Mouse (Mus musculus) liver, embryonic 11.5 days (tissue): ENCODE data around the gene Tmem156. TPM values are rescaled to one million over a fixed set of nuclear protein-coding genes. Genes with fewer than 3 reads are reported as not detected.
"Not testable (repeated sequence)": the region's sequence is repeated elsewhere in the genome, so short reads cannot be mapped to it uniquely, and the experiment has no call there.

ENCODE experiments used
- ATAC-seq: fragments of 200-750 bp; cut with Nextera tagmentation; replicated peaks from 2 replicates; pipeline ENCODE4 v1.8.0; 2017; ENCODE audit warnings: moderate number of reproducible peaks, mild to moderate bottlenecking, moderate TSS enrichment, moderate library complexity; ENCODE audit not compliant: low FRiP score
- DNase-seq: peaks from one replicate; pipeline ENCODE4 v3.0.0-alpha.2; 2017; ENCODE audit warnings: low spot score
- H3K27ac ChIP-seq: fragments of 300-500 bp; sonication (generic); 2 replicates; pipeline ENCODE4 v1.5.1; 2014; ENCODE audit warnings: mild to moderate bottlenecking, low read depth, low read length, control low read depth
- H3K27me3 ChIP-seq: fragments of 300-500 bp; sonication (generic); replicated peaks from 2 replicates; pipeline ENCODE4 v1.6.1; 2014; ENCODE audit warnings: low read length, mixed read lengths; ENCODE audit not compliant: control insufficient read depth, insufficient read depth
- H3K36me3 ChIP-seq: fragments of 300-500 bp; sonication (generic); 2 replicates; pipeline ENCODE4 v1.6.1; 2014; ENCODE audit warnings: mild to moderate bottlenecking, low read length, moderate library complexity, mixed read lengths; ENCODE audit not compliant: control insufficient read depth, insufficient read depth
- H3K4me1 ChIP-seq: fragments of 300-500 bp; sonication (generic); replicated peaks from 2 replicates; pipeline ENCODE4 v1.6.1; 2014; ENCODE audit warnings: low read length, mixed read lengths; ENCODE audit not compliant: control insufficient read depth, insufficient read depth
- H3K4me2 ChIP-seq: fragments of 300-500 bp; sonication (generic); 2 replicates; pipeline ENCODE4 v1.6.1; 2014; ENCODE audit warnings: mild to moderate bottlenecking, control low read depth, moderate library complexity
- H3K4me3 ChIP-seq: fragments of 300-500 bp; sonication (generic); 2 replicates; pipeline ENCODE4 v1.5.1; 2014; ENCODE audit warnings: low read depth, low read length, control low read depth
- H3K9ac ChIP-seq: fragments of 300-500 bp; sonication (generic); 2 replicates; pipeline ENCODE4 v1.6.1; 2014; ENCODE audit warnings: low read depth, low read length, control low read depth
- H3K9me3 ChIP-seq: fragments of 300-500 bp; sonication (generic); 2 replicates; pipeline ENCODE4 v1.6.1; 2016; ENCODE audit warnings: low read length, inconsistent platforms, mixed read lengths; ENCODE audit not compliant: control insufficient read depth
- WGBS: fragments of 180-500 bp; shearing (Covaris S2); extraction: QIAGEN DNeasy Blood & Tissue Kit; methylation state at CpG from one replicate; pipeline ENCODE4 v1.1.7; 2014; 5-methylcytosine and 5-hydroxymethylcytosine counted together
- polyA plus RNA-seq: library from polyadenylated mRNA; unstranded; fragments of >200 nt; fragmentation: Nextera tagmentation; extraction: Ambion mirVana; gene quantifications from 2 replicates; pipeline ENCODE4 v1.2.1, GENCODE M21; 2014

Tmem156 gene
- polyA plus RNA-seq, 1 experiment from 2014 or later = 0.55 TPM

DNA sequence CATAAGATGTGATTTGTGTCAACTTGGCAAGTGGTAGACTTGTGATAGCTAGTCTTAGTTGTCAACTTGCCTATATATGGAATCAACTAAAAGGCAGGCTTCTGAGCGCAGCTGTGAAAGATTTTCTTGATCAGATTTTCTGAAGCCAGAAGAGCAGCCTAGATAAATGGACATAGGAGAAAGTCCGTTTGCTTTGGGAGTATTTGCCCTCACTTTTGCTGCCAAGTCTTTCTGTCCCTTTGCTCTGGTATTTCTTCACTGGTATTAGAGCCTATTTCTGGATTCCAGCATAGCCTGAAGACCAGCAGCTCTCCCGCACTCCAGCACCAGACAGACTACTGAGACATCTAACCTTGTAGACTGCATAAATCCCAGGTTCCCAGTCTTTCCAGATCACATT is 30.7 kb upstream of the Tmem156 start:
- H3K9me3 ChIP-seq = no peaks in the 10 kb centered on the region
- ATAC-seq = no peak
- no peaks in the 10 kb centered on the region for H3K4me1 ChIP-seq
- no peak overlapping the region for H3K27ac ChIP-seq
- H3K9ac ChIP-seq = no peak overlapping the region
- WGBS = 87% methylated on average over 3 of the region's 3 CpGs
- H3K4me2 ChIP-seq = no peak overlapping the region
- no peak overlapping the region for H3K4me3 ChIP-seq
- no peaks in the 10 kb centered on the region for H3K36me3 ChIP-seq
- DNase-seq = no peak
- no peaks in the 10 kb centered on the region for H3K27me3 ChIP-seq

DNA sequence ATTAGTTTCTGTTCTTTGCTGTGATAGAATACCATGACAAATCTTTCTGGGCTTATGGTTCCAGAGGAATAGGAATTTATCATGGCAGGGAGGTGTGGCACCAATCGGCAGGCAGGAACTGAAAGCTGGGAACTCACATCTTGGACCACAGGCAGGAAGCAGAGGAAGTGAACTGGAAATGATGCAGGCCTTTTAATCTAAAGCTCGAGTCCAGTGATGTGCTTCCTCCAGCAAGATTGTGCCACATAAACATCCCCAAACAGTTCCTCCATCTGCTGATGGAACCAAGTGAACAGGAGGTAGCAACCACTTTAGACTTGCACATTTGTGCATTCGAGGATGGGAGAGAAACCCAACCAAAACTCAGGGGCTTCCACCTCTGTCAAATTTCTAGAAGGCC is 28.0 kb upstream of the Tmem156 start:
- no peak overlapping the region for H3K9ac ChIP-seq

DNA sequence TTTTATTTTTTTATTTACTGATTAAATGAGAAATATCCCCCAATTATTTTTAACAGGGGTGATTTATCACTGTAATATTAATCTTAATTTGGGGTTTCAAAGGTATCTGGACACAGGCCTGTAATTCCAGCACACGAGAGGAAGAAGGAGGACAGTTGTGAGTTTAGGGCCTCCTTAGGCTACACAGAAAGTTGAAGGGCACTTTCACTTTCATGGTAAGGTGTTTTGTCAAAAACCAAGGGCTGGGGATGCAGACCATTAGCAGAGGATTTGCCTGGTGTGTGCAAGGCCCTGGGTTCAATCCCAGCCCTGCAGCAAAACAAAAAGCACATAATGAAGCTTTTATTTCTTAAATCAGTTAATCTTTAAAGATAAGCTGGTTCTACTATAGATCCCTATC is 27.6 kb upstream of the Tmem156 start:
- Histone ChIP-seq H3K27ac (no peak overlapping the region), H3K27me3 (no peaks in the 10 kb centered on the region), H3K9ac (no peak overlapping the region), H3K4me3 (no peak overlapping the region), H3K36me3 (peaks cover 5% of the 10 kb centered on the region; the same call in 1 of the 2 replicates), H3K9me3 (no peaks in the 10 kb centered on the region), H3K4me2 (no peak overlapping the region), H3K4me1 (no peaks in the 10 kb centered on the region)
- WGBS = 69% methylated on average over 1 of the region's 1 CpGs
- DNase-seq (no peak), ATAC-seq (no peak)

More for the DNA sequence above, 28.0 kb upstream of the Tmem156 start:
- H3K36me3 ChIP-seq = peaks cover 5% of the 10 kb centered on the region; the same call in 1 of the 2 replicates
- no peak for ATAC-seq
- no peak overlapping the region for H3K4me3 ChIP-seq
- DNase-seq = no peak
- no peak overlapping the region for H3K27ac ChIP-seq
- 39% methylated on average over 3 of the region's 3 CpGs for WGBS
- no peaks in the 10 kb centered on the region for H3K27me3 ChIP-seq
- H3K4me1 ChIP-seq = no peaks in the 10 kb centered on the region
- no peak overlapping the region for H3K4me2 ChIP-seq
- H3K9me3 ChIP-seq = no peaks in the 10 kb centered on the region

DNA sequence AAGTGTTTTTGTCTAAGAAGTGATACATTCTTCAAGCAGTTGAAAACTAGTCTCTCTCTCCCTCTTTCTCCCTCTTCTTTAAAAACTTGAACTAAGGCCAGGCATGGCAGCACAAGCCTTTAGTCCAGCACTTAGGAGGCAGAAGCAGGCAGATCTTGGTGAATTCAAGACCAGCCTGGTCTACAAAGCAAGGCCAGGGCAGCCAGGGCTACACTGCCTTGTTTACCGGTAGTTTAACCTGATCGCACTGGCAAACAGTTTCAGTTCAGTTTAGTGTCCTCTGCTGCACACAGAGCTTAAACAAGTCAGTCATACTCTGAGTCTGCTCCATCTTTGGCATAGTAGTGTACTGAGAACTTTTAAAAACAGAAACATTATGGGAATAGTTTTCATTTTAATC is 24.9 kb upstream of the Tmem156 start:
- H3K27me3 ChIP-seq = no peaks in the 10 kb centered on the region
- H3K9ac ChIP-seq = no peak overlapping the region
- H3K4me1 ChIP-seq = peaks cover 11% of the 10 kb centered on the region
- no peak overlapping the region for H3K4me2 ChIP-seq
- no peaks in the 10 kb centered on the region for H3K9me3 ChIP-seq
- H3K36me3 ChIP-seq = peaks cover 5% of the 10 kb centered on the region; the same call in 1 of the 2 replicates
- DNase-seq (no peak), ATAC-seq (no peak)
- H3K27ac ChIP-seq = no peak overlapping the region
- WGBS = 93% methylated on average over 2 of the region's 2 CpGs
- H3K4me3 ChIP-seq = no peak overlapping the region

DNA sequence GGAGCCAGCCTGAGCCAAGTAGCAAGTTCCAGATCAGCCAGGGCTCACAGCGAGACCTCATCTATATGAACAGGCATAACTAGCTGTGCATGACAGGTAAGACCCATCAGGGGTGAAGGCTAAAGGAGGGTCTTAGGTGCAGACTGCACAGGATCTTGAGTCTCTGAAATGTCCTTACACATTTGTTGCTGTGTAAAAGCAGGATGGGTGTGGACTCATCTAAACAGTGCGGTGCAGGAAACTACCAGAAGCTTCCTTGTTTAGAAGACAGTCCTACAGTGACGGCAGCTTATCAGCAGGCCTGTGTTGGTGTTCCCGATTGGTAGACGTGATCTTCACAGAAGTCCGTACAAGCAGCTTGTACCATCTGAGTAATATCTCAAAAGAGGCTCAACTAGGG is 21.4 kb upstream of the Tmem156 start:
- ATAC-seq = peak; percentile 62; the same call in 1 of the 2 replicates
- Histone ChIP-seq H3K4me2 (no peak overlapping the region; the same call in 1 of the 2 replicates), H3K9me3 (no peaks in the 10 kb centered on the region), H3K27me3 (no peaks in the 10 kb centered on the region), H3K27ac (no peak overlapping the region), H3K4me1 (peaks cover 13% of the 10 kb centered on the region), H3K4me3 (no peak overlapping the region), H3K36me3 (peaks cover 5% of the 10 kb centered on the region; the same call in 1 of the 2 replicates), H3K9ac (no peak overlapping the region)
- DNase-seq = no peak
- 36% methylated on average over 6 of the region's 6 CpGs for WGBS

DNA sequence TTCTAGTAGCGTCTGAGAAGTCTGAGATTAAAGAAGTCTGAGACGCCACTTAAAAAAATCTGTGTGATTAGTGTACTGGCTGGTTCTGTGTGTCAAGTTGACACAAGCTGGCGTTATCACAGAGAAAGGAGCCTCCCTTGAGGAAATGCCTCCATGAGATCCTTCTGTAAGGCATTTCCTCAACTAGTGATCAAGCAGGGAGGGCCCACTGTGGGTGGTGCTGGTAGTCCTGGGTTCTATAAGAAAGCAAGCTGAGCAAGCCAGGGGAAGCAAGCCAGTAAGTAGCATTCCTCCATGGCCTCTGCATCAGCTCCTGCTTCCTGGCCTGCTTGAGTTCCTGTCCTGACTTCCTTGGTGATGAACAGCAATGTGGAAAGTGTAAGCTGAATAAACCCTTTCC is 20.3 kb upstream of the Tmem156 start:
- ATAC-seq, H3K27ac ChIP-seq, H3K27me3 ChIP-seq, DNase-seq, H3K4me3 ChIP-seq, H3K36me3 ChIP-seq, H3K4me2 ChIP-seq, H3K9me3 ChIP-seq, H3K9ac ChIP-seq: not testable (repeated sequence)
- WGBS = 12% methylated on average over 3 of the region's 3 CpGs
- peaks cover 13% of the 10 kb centered on the region for H3K4me1 ChIP-seq

DNA sequence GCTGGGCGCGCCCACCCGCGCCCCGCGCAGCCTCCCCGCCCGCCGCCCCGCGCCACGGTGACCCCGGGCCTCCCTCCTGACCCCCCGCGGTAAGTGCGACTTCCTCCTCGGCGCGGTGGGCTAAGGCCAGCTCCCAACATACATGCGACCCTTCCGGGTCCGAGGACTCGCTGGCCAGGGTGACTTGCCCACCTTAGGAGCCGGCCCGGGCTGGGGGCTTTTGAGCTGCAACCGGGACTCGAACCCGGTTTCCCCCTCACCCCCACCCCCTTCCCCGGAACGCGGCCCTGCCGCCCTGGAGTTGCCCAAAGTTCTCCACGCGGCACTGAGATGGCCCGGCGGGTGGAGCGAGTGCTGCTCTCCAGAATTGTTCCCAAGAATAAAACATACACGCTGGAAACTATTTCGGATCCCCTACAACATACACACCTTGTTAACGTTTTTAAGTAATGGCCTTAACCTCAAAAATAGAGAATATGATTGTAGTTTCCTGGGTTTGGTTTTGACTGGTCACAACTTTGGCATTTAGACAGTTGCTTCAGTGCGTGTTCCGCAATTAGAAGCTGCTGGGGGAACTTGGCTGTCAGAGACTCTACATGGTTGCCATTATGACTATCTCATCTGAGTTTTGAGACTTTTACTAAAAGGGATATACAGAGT is 16.0 kb upstream of the Tmem156 start:
- Histone ChIP-seq H3K4me2 (peak overlapping the region; percentile 90), H3K27ac (peak overlapping the region; percentile 79), H3K27me3 (no peaks in the 10 kb centered on the region), H3K4me3 (peak overlapping the region; percentile 85), H3K9ac (peak overlapping the region; percentile 90), H3K9me3 (no peaks in the 10 kb centered on the region), H3K36me3 (no peaks in the 10 kb centered on the region), H3K4me1 (peaks cover 9% of the 10 kb centered on the region)
- ATAC-seq (peak; percentile 7; the same call in 1 of the 2 replicates), DNase-seq (peak; percentile 66)
- 2% methylated on average over 33 of the region's 42 CpGs for WGBS

DNA sequence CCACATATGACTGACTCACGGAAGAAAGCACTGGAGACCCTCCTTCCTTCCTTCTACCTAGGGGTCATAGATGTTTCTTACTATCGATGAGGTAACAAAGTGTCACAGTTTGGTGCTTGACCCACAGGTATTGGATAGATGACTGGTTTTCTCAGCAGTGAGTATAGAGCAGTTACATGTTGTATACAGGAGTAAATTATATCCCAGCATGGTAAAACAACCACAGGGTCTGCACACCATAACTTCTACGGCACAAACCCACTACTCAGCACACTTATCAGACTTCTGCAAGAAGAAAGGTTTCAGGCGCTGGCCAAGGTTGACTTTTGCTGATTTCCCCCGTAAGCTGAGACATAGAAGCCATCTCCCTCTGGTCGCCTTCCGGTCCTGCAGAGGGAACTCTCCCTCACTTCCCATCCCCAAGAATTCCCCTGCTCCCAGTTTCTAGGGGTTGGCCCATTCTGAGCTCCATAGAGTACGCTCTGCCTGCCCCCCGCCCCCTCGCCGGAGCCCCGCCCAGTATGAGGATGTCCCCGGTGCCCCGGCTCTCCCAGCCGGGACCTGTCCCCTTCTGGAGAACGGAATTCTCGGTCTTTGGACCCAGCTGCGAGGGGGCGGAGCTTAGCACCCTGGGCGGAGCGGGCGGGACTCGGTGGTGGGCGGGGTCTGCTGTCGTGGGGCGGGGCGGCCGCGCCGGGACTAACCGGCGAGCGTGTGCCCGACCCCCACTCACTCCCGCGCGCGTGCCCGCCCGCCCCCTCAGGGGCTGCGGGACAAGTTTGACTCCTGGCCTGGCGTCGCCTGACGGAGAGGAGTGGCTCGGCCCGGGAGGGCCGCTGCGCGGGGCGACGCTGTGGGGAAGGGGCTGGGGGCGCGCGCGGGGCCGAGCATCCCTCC is 15.2 kb upstream of the Tmem156 start, which contains the start of gene Klhl5:
Gene Klhl5 (plus strand): TSS at position 664 of the 897 bp plus-strand sequence.
- Histone ChIP-seq H3K9me3 (no peaks in the 10 kb centered on the region), H3K27me3 (no peaks in the 10 kb centered on the region), H3K4me1 (peaks cover 13% of the 10 kb centered on the region), H3K27ac (peak within 1 kb of the TSS; percentile 79), H3K4me2 (peak within 1 kb of the TSS; percentile 90), H3K36me3 (no peaks in the 10 kb centered on the region), H3K4me3 (peak within 1 kb of the TSS; percentile 85), H3K9ac (peak within 1 kb of the TSS; percentile 90)
- peak; percentile 91 for ATAC-seq
- 8% methylated on average over 23 of the region's 56 CpGs for WGBS
- peak; percentile 92 for DNase-seq
